Mouse (Mus musculus) cerebral cortex, adult 2 months (tissue): Measurements from ENCODE around the gene Spaca4.

Experiments
- WGBS: fragments of 180-500 bp; shearing (Covaris S2); methylation state at CpG from one replicate; pipeline ENCODE4 v1.1.7; 2018; 5-methylcytosine and 5-hydroxymethylcytosine counted together

Spaca4 gene

DNA sequence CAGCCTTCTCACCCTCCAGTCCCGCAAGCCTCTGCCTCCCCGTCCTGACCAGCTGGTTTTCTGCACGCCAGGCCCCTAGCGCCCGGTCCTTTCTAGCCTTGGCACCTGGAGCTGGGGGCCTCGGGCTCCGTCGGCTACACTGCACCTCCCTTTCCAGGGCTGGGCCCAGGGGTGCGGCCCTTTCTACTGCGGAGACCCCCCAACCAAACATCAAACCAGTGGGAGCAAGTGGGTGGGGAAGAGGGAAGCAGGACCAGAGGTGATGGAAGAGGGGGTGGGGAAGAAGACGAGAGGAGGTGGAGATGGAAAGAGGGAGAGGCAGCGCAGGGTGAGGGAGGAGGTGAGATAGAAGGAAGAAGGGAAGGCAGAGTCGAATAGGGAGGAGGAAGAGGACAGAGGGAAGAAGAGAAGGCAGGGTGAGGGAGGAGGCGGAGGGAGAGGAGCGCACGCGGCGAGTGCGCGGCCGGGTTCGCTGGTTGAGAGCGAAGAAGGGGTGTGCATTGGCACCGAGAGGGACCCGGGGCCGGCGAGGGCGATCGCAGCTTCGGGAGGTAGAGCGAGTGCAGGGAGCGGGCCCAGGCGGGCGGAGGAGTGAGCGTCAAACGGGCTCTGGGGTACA lies 26.0 kb downstream of the Spaca4 start, which contains the start of gene Car11:
Car11 (plus strand) TSS at position 321 of the 619 bp plus-strand sequence.
- WGBS = 4% methylated on average over 36 of the region's 36 CpGs

DNA sequence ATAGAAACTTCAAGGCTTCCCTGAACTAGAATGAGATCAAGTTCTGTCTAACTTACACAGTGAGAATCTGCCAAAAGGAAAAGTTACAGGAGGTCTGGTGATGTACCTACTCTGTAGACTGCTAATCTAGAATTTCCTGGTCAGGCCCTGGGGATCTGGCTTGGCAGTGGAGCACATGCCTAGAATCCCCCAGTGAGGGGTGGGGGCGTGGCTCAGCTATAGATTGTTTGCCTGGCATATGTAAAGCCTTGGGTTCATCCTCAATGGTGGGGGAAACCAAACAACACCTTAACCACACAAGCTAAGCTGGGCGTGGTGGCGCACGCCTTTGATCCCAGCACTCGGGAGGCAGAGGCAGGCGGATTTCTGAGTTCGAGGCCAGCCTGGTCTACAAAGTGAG lies 27.7 kb downstream of the Spaca4 start:
- 84% methylated on average over 7 of the region's 7 CpGs for WGBS

DNA sequence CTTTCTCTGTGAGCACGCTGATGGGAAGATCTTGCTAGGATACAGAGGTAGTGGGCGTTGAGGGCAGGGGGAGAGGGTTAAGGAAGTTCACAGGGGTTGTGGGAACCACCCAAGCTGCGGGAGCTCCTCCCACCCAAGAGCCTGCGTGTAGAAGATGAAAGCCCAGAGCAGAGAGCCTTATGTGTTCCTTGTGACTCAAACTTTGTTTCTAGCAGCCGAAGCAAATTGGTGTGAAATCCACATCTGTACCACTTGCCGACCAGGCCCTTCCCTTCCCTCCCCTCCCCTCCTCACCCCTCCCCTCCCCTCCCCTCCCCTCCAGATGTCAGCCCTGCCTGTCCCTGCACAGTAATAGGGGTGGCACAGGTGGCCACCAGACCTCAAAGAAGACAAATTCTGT lies 30.5 kb downstream of the Spaca4 start:
- WGBS = 49% methylated on average over 6 of the region's 6 CpGs

DNA sequence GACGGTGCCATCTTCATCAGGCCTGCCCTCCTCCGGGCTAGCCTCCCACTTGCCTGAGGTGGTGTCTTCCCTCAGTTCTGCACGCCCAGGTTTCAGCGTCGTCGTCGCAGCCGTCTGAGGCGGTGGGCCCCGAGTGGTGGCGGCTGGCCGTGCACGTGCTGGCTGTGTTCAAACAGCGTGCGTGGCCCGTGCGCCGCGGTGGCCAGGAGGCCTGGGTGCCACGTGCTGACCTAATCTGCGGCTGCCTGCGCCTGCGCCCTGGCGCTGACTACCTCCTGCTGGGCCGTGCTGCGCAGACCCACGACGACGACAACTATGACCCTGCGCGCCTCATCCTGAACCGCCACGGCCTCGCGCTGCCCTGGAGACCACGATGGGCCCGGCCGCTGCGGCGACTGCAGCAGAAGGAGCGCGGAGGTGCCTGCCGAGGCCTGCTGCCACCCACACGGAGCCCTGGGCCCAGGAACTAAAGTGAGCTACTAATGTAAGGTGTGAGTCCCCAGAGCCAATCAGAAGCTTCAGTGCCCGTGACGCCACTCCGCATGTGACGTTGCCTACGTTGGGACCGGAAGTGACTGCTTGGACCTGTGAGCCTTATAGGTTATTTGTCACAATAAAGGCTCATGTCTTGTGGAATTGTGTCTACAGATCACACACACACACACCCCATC lies 31.6 kb downstream of the Spaca4 start, which contains the start of gene Sec1:
Sec1 (minus strand) TSS at position 482 of the 671 bp plus-strand sequence.
- WGBS = 93% methylated on average over 50 of the region's 50 CpGs

DNA sequence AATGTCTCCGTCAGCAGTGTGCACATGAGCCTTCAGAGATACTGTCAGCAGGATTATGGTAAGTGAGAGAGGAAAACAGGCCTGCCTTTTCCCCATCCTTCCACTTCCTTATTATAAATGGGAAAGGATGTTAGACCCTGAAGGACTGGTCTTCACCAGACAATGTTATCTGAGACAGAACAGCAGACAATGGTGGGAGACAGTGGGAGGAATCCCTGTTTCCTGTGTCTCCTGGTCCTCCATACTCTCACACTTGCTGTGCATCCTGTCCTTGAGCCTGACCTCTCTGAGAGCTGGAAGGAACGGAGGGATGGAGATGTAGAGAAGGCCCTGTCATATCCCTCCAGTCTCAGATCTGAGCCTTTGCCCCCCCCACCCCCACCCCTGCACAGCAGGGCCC lies 33.2 kb downstream of the Spaca4 start:
- WGBS = 95% methylated on average over 2 of the region's 2 CpGs

DNA sequence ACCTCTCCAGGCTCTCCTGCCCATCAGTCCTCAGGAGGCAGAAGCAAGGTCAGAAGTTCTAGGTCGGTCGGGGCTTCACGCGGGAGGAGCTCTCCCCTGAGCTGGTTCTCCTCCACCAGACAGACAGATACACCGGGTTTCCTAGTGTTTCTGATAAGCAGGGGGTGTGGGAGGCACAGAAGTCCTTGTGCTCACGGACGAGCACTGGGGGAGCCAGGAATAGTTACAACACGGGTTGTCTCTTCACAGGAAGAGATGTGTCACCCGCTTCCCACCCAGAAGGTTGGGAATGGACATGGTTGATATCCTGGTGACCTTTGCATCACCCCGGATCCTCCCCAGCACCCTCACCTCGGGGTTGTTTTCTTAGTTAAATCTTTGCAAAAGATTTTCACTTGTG lies 35.8 kb downstream of the Spaca4 start:
- 47% methylated on average over 11 of the region's 11 CpGs for WGBS

DNA sequence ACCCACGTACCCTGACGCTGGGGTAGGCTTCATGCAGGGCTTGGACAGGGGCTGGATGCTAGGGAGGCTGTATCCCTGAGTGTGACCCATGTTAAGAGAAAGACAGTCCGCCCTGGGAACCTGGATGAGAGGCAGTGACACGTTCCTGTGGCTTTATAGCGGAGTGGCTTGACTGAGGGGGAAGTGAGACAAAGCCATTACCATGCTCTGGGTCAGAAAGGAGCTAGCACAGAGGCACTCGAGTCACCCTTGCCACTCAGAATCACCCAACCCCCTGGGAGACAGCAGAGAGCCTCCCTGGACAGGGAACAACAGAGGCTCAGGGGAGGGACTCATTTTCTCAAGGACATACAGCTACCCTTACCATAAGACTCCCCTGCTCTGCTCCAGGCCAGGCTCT lies 36.5 kb downstream of the Spaca4 start:
- WGBS = 84% methylated on average over 6 of the region's 6 CpGs

DNA sequence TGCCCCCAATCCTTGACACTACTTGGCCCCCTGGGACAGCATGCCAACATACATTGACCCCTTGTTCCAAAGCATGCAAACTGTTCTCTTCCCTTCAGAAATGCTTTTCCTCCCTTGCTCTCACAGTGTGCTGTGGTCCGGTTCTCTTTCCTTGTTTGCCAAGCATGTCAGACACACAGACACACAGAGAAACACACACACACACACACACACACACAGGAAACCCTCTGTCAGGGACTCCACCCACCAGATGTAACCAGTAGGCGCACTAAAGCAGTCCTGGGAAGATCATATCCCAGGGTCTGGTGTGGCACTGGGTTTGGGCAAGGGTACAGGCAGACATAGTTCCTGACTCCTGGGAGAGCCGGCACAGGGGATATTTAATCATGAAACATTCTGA lies 38.8 kb downstream of the Spaca4 start:
- WGBS = 67% methylated on average over 3 of the region's 3 CpGs

DNA sequence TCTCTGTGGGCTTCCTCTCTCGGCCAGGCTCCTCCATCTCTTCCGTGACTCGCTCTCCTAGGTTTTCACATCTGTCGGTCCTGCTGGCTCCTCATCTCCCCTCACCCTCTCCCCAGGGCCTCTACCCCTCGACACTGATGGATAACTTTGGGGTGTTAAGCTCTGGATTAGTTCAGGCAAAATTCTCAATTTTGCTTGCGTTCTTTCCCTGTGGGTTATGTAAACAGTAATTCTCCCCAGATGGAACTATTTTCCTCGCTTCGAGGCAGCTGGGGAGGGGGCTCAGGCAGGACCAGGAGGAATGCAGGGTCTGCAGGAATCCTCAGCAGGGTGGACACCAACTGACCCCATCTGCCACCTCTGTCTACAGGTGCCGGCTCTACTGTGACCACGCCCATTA lies 39.8 kb downstream of the Spaca4 start:
- 63% methylated on average over 10 of the region's 10 CpGs for WGBS

DNA sequence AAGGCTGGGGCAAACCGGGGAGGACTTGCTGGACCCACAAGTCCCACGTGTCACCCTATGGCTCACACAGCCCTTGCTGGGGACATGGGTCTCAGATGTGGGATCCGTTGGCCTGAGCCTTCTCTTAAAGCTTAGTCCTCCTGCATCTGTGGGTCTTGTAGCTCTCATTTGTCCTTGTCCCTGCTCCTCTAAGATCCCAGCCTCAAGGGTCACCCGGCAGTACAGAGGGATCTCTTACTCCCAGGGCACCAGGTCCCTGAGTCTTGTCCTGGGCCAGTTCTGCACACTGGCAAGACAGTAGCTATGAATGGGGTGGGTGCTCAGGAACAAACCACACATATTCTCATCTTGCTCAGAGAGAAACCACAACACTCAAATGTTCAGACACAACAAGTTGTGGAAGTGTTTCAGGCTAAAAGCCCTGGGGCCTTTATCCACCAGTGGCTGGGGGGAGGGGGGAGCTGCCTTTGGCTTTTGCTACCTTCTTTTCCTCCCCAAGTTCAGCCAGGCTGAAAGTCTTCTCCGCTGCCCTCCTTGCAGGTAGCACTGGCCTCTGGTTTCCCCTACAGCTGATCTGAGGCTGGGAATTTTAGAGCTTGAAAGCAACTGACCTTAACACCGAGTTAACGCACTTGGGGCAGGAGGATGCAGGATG lies 42.1 kb downstream of the Spaca4 start, which contains the start of gene Ntn5:
Ntn5 (plus strand) TSS at position 627 of the 655 bp plus-strand sequence.
- 84% methylated on average over 7 of the region's 7 CpGs for WGBS

DNA sequence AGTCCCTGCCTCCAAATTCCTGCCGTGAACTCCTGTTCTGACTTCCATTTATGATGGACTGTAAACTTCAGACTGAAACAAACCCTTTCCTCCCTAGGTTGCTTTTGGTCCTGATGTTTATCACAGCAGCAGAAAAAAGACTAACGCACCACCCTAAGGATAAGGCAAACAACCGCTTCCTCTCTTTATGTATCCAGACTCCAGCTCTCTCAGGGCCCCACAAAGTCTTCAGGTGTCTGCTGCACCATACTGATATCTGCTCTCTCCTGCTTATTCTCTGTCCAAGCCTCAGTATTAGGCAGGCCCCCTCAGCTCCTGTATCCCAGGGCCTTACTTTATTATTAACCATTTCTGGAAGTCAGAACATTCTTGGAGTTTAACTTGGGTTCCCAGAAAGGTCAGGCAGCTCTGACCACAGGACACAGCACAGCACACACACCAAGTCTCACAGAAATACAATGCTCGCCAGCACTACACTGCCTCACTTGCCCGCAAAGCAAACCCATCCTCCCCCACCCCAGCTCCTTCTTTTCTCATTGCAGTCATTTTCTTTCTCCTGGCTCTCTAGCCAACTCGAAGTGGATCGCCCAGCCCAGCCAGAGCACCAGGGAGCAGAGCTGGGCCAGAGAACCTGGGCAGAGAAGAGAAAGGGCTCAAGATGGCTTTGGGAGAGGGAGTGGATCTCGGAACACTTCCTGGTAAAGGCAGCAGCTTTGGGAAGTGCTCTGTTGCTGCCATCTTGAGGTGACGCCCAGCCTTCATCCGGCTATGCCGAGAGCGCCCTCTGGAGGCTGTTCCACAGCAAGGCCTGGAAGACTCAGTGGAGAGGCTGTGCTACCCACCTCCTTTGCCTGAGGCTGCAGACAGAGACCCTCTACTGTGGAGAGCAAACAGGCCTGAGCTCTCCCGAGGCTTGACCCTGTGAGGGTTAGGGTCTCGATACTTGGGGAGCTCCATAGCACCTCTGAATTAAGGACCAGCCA lies 43.2 kb downstream of the Spaca4 start:
- WGBS = 31% methylated on average over 14 of the region's 14 CpGs

DNA sequence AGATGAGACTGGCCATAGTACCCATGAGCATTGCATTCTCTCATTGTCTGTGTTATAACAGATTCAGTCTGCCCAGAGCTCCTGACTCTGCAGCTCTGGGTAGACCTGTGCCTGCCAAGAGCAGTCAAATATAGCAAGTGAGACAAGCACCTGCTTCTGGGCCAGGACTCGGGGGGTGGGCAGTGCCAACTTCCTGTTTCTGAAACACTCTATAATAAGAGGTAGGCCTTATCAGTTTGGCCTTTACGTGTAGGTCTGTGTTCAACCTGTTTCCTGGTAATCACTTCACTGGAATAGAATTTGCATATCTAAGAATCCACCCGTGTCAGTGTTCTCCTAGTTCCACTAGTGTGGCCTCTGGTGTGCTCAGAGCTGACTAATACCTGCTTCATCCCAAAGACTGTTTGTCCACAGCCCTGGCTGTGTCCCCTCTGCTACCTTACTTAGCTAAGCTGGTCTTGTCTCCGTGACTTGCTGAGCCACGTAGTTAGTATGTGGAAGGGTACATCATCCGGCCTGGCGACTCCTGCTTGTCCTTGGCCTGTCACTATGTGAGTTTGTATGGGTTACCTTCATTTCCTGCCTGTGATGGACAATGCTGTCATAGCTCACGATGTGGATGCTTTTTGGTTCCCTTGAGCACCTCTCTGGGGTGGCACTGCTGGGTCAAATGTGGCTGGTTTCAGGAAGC lies 44.4 kb downstream of the Spaca4 start:
- WGBS = 77% methylated on average over 8 of the region's 8 CpGs

DNA sequence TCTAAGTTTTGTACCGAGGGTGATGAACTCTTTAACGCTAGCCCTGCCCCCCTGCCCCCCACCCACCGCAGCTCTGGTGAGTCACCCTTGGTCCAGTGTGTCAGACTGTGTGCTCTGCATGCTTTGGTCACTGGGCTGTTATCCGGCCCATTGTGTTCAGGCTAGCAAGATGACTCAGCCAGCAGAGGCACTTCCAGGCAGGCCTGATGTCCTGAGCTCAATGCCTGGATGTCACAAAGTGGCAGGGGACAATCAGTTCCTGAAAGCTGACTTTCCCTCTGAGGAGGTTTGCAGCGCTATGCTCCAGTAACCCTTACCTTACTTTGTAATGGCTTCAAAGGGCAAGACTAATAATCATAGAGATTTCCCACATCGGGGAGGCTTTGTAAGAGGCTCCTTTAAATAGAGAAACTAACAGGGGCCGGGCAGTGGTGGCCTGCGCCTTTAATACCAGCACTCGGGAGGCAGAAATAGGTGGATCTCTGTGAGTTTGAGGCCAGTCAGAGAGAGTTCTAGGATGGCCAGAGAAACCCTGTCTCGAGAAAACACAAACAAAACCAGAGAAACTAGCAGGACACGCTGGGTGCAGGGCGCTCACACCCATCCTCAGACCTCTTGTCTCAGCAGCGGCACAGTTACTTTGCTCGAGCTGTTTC lies 45.5 kb downstream of the Spaca4 start:
- 73% methylated on average over 14 of the region's 14 CpGs for WGBS

DNA sequence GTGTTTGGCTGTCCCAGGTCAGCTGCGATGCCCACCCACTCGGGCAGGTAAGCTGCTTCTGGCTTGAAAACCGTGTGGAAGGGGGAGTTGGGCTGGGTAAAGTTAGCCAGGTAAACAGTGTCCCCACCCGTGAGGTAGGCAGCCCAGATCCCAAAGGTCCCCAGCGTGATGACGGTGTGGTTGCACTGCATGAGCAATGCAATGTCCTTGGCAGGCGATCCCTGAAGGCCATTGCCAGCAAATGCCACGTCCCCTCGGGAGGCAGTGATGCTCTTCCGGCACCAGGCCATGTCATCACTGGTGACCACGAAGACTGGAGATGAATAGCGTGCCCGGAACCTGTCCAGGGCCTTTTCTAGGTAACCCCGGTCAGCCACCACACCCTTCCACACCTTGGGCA lies 47.1 kb downstream of the Spaca4 start:
- WGBS = 94% methylated on average over 14 of the region's 14 CpGs

DNA sequence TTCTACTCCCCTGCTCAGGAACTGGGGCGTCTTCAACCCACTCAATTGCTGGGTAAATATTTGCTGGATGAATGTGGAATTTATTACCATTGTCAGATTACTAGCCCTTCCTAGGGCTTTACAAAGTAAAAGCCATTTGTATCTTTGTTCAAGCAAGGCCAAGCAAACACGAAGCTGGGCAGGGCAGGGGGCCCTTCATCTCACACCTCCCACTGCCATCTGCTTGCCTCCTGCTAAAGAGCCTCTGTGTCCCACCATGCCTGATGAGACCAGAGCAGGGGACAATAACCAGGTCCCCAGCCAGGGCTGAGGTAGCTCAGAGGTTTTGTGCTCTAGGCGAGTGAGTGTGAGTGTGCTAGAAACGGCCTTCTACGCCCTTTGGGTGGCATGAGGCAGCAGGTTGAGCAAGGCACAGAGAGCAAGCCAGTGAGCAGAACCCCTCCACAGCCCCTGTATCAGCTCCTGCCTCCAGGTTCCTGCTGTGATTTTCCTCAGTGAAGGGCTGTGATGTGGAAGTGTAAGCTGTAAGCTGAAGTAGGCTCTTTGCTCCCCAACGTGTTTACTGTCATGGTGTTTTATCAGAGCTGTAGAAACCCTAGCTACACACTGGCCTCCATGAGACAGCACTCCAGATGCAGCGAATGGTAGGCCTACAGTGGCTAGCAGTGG lies 47.9 kb downstream of the Spaca4 start:
- 89% methylated on average over 7 of the region's 7 CpGs for WGBS
